Mouse (Mus musculus): ENCODE data around the gene Eddm3b. TPM values are rescaled to one million over a fixed set of nuclear protein-coding genes. Genes with fewer than 3 reads are reported as not detected.
A peak's percentile ranks its signal among the peaks of the same experiment; 100 is the strongest.

The Eddm3b gene
- total RNA-seq, 2 experiments from 2014 or later, result not detected

DNA sequence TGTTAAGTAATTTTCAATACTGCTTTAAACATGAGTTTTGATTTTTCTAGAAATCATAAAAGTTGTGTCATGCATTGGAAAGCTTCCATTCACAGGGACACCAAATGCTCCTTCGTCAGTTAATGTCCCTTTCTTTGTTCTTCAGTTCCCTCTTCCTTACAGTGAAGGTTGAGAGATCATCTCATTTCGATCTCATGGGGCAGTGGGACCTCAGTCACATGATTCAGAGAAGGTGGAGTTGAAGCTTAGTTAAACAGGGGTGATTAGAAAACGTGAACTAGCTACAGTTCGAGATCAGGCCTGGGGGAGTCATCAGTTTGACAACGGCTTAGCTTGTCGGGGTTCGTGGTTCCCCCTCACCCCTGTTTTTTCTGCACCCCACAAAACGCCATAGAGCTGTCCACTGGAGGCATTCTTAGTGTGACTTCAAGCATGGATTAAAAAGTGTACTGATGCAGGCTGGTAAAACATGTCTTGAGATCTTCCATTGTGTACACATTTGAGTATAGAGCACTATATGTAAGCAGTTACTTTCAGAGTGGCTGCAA lies 22.1 kb upstream of the Eddm3b start:
- intact Hi-C loops (cut with DNase I; ENCODE audit: low total_unique reads), result loop anchor here (10.0 kb wide), 1 partner anchor 287 kb away; the partner anchor contains the start of genes Ccnb1ip1 and Parp2
- DNase-seq, result no peak

DNA sequence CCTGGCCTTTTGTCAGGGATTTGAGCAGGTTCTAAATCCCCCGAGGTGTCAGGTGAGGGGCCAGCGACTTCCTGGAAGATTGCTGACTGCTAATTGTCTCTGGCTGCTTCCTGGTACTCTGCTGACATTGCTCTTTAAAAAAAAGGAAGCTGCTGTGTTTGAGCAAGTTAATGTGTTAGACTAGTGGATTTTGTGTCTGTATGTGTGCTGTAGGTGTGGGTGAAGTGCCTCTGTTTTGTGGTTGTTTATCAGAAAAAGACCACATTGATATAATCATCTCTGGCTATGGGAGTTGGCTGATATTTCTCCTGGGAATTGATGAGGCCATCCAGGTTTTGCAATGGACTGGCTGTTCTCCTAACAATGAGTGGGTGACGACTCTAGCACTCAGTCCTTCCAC lies 20.7 kb upstream of the Eddm3b start:
- no peak for DNase-seq
- intact Hi-C loops (cut with DNase I; ENCODE audit: low total_unique reads), result loop anchor here (10.0 kb wide), 1 partner anchor 289 kb away; the partner anchor contains the start of genes Ccnb1ip1 and Parp2

DNA sequence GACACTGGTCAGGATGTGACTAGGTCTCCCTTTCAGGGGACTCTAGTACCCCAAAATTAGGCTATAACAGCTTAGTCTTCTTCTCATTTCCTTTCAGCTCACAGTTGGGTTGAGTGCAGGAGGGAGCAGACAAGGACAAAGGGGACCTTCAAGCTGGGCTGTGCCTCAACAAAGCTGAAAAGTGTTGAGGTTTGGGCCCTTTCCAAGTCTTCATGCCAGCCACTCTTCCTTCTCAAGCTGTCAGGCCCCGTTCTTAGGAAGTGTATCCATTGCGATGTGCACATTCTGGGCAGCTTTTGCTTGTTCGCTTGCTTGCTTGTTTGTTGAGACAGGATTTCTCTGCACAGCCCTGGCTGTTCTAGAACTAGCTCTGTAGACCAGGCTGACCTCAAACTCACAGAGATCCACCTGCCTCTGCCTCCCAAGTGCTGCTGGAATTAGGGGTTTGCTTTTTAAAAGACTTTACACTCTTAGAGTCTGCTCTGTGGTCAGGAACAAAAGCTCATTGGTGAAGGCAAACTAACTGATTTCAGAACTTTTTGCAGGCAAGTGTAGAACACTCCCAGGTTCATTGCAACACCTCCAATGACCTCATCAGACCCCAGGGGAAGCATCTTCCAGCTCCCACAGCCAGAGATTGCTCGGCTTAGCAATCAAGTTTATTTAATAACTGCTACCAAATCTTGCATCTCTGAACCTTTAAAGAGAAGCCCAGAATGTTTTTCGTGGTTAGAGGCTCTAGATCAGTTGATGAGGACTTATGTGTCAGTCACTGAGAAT lies 19.9 kb upstream of the Eddm3b start:
- intact Hi-C loops (cut with DNase I; ENCODE audit: low total_unique reads), result loop anchor here (10.0 kb wide), 1 partner anchor 289 kb away; the partner anchor contains the start of genes Ccnb1ip1 and Parp2
- no peak for DNase-seq

DNA sequence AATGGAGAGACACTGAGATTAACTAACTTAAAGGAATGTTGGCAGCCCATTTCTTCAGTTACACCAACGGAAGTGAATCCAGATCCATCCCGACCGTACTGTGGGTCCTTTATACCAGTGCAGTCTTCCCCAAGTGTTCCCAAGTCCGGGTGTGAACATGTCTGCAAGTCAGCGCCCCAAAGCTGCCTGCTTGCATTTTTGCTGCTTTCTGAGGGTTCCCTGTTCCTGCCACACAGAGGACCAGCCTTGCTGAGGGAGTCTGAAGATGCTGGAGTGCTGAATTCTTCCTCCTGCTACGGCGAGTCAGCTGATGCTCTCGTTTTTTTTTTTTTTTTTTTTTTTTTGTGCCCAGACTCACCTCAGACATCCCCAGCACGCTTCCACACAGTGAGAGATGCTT lies 19.3 kb upstream of the Eddm3b start:
- DNase-seq, result no peak
- intact Hi-C loops (cut with DNase I; ENCODE audit: low total_unique reads), result loop anchor here (5.0 to 10.0 kb wide), 3 partner anchors 68 to 677 kb away; partner anchors contain the start of genes Ang4, Ccnb1ip1 and Parp2

DNA sequence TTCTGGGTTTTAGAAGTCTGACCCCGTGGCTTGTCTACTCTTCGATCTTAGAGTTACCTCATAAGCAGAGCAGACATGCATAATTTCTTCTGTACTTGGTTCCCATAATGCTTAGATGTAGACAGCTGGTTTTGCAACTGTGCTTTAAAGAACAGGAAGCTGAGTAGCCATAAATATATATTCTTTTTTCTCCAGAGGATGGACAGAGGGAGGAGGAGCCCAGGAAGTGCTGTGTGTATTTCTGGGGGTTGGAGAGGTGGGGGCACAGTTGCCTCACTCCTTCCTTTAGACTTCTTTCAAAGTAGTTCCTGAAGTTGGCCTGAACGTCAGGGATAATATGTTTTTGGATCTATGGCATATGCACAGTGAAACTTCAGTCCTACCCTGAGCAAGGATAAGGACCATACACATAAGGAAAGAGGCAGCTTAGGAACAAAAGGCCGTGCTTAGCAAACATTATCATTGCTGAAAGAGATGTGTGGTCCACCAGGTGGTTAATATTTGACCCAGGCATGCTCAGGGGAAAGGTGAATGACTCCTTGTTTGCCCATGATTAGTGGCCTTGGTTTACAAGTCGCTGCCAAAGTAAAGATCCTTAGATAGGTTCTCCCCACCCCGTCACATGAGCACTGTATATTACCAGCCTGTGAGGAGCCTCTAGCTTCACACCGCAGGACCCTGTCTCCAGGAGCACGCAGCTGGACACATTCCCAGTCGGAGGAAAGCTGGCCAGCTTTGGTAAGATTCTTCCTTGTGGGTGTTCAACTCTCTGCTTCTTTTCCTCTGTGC lies 18.3 kb upstream of the Eddm3b start:
- intact Hi-C loops (cut with DNase I; ENCODE audit: low total_unique reads), result loop anchor here (5.0 to 10.0 kb wide), 3 partner anchors 69 to 676 kb away; partner anchors contain the start of genes Ang4, Ccnb1ip1 and Parp2
- no peak for DNase-seq

DNA sequence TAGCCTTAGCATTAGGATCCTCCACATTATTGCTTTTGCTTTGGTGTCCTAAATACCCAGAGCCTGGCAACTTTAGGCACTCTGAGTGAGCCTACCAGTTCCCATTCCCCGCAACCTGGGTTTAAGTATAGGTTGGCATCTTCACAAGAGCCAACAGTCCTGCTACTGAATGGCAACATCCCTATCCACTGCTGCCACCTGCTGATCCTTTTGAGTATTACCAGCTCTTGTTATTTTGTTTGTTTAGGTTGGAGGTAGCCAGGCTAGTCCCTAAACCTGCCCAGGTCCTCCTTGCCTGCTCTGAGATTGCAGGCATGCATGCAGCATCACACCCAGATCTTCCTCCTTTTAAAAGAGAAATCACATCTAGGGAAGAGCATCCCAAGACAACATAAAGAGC lies 15.9 kb upstream of the Eddm3b start:
- peak; percentile 16 for DNase-seq

DNA sequence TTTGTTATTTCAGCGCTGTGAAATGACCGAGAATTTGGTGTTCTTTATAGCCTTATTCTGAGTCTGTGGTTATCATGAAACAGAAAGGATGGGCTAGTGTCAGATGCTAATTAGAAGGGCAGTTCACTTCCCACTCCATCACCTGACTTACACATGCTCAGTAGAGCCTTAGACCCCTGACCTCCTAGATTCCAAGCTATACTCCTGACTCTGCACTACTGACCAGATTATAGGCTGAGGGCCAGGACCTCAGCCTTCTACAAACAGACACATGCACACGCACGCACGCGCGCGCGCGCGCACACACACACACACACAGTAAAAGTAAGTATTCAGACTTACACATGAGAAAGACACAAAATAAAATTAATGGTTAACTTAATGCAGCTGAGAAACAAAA lies 15.3 kb upstream of the Eddm3b start:
- intact Hi-C loops (cut with DNase I; ENCODE audit: low total_unique reads), result loop anchor here (5.0 to 10.0 kb wide), 3 partner anchors 72 to 673 kb away; partner anchors contain the start of genes Ang4, Ccnb1ip1 and Parp2
- no peak for DNase-seq

More for the DNA sequence above, 15.9 kb upstream of the Eddm3b start:
- intact Hi-C loops (cut with DNase I; ENCODE audit: low total_unique reads), result loop anchor here (5.0 to 10.0 kb wide), 3 partner anchors 71 to 674 kb away; partner anchors contain the start of genes Ang4, Ccnb1ip1 and Parp2

DNA sequence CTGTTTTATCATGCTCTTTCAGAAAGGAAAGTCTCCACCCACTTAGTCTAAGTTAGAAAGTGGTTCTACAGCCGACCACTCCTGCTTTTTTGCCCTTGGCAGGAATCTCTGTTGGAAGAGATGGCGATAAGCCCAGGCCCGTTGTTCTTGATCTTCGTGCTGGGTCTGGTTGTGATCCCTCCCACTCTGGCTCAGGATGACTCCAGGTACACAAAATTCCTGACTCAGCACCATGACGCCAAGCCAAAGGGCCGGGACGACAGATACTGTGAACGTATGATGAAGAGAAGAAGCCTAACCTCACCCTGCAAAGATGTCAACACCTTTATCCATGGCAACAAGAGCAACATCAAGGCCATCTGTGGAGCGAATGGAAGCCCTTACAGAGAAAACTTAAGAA lies 12.9 kb upstream of the Eddm3b start:
- intact Hi-C loops (cut with DNase I; ENCODE audit: low total_unique reads), result no loop called here

DNA sequence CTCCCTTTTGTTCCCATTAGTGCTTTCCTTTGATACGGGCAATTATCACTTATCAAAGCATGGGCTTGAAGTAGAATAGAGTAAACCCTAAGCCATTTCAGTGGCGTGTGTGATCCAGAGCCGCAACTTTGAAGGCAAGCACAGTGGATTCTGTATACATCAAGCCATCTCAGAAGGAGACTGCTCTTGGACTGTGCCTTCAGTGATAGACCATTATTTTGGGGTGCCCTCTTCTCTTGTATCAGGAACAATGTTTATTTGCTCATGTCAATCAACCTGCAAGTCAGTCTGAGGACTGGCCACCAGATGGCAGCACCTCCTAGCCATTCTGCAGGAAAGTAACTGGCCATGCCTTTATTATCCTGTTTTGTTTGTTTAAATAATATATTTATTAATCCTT lies 11.0 kb upstream of the Eddm3b start:
- intact Hi-C loops (cut with DNase I; ENCODE audit: low total_unique reads), result no loop called here
- DNase-seq, result peak; percentile 53

More for the DNA sequence above, 12.9 kb upstream of the Eddm3b start:
- DNase-seq, result no peak

DNA sequence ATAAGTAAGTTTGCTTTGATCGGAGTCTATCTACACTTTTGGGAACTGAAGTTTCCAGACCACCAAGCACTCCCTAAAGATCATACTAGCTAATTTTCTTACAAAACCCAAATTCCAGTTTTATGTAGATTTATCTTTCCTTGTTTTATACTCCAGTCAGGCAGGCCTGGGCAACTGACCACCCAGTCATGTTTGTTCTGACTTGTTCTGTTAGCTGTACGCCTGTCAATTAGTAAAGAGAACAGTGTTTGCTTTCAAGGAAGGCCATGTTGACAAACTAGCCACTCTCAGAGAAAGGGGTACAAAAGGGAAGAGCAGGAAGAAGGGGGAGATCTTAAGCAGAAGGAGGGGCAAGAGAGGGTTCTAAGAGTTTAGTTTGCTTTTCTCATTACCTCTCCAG lies 9.9 kb upstream of the Eddm3b start:
- intact Hi-C loops (cut with DNase I; ENCODE audit: low total_unique reads), result no loop called here
- DNase-seq, result no peak

DNA sequence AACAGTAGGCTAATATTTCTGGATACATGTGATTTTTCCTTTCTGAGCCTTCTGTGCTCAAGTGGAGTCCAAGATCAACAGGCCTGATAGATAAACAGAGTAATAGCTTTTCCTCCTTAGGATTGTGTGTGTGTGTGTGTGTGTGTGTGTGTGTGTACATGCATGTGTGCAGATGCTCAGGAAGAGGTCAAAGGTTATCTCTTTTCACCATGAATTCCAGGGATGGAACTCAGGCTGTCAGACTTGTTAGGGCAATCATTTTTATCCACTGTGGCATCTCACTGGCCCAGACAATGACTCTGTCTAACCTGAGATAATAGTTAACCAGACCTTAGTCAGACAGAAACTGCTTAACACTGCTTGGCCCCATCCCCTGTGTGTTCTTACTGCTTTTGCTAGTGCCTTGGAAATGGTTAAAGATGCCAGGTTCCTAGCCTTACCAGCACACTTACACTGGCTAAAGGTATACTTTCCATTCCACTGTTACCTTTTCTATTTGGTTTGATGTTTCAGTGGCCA lies 7.7 kb upstream of the Eddm3b start:
- no peak for DNase-seq
- intact Hi-C loops (cut with DNase I; ENCODE audit: low total_unique reads), result no loop called here

DNA sequence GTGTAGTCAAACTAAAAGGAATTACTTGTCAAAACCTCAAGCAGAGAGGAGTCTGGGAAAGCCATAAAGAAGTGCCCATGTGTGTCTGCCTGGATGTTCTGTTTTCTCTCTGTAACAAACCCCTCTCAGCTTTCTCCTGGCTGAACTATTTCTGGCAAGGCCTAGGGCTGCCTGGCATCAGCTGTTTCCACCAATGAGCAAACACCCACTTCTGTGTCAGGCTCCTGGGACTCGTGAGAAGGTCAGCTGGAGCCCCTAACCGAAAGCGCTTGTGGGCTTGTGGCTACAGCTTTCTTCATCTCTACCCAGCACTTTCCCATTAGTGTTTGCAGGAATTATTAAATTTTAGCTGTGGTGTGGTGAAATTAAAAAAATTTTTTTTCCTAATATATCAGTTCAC lies 2.3 kb upstream of the Eddm3b start:
- intact Hi-C loops (cut with DNase I; ENCODE audit: low total_unique reads), result no loop called here
- peak; percentile 36 for DNase-seq

DNA sequence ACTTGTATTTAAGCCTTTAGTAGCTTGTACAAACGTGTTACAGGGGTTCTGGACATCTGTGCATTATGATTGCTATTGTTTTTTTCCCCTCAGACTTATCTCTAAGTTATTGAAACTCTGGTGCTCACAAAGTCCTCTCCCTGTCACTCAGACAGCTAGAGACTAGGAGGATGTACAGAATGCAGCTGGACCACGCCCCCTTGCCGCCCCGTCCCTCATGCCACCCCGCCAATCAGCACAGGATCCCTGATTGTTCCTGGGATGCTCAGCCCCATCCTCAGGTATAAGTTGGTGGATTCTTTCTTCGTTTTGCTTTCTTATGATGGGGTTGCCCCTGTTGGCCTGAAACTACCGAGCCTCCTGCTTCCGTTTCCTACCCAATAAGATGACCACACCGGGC lies 750 bp upstream of the Eddm3b start:
- no peak for DNase-seq
- intact Hi-C loops (cut with DNase I; ENCODE audit: low total_unique reads), result no loop called here

DNA sequence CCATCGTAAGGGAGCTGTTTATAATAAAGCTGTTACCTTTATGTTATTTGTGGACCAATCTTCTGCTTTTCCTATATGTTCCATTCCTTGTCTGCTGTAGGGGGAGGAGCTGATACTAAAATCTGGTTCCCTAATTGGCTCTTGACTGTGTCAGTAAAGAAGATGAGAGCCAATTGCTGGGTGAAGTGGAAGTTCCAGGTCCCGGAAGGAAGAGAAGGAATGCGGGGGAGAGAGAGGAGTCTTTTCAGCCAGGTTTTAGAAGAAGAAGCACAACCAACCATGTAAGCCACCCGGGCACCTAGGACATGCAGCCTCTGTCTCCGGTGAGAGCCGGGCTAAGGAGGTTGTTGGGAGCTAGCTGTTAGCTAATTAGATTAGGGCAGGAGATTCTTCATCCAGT lies 11.5 kb downstream of the Eddm3b start:
- no peak for DNase-seq
- intact Hi-C loops (cut with DNase I; ENCODE audit: low total_unique reads), result no loop called here

DNA sequence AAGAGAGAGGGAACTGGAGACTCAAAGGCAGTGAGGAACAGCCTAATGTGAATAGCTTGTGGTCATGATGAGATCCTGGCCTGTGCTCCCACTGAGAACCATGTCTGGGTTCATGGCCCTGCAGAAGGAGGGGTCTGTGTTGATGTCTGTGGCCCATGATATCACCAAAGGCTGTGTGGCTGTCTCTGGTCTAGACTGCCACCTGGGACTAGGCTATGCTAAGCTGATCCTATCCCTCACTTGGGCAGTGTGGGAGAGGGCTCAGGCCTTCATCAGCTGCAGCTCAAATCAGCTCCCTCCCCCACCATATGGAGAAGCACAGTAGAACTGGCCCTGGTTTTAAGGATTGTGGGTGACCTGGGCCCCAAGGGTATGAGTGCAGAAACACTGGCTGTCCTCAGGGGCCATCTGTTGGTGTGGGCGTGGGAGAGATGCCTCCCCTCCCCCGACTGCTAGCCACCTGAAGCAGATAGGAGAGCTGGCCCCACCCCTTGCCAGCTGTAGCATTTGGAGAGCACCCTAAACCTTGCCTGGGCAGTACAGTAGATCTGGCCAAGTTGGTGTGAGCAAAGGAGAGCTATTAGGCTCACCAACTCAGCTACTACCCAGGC lies 13.5 kb downstream of the Eddm3b start:
- intact Hi-C loops (cut with DNase I; ENCODE audit: low total_unique reads), result no loop called here
- no peak for DNase-seq

DNA sequence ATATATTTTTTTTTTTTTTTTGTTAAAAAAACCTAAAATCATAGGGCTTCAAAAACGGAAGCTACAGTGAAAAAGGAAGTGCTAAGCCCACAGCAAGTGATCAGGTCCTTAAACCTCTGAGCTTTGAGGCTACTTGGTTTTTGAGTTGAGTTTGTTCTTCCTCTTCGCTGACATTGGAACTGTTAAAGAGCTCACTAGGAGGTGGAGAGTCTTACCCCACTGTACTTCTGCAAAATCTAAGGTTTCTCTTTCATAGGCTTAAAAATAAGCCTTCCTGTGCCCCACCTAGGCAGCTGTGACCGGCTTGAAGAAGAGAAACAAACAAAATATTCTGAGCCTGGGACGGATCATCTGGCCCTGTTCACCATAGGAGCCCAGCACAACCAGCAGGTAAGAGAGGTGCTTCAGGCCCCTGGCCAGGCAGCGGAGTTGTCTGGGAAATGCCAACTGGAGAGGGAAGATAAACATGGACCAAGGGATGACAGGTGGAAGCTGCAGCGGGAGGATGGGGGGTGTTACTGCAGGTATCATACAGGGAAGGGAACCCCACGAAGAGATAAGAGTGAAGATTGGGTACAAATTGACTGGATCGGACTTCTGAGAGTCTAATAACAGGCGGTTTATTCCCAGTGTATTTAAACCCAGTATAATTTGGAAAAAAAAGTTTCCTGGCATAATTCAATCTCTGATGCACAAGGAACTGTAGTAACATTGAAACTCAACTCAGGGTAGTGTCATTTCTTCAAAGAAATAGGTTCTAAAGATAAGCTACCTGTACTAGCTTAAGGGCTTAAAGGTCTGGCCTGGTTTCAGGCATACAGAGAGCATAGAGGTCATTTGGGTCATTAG lies 14.8 kb downstream of the Eddm3b start:
- DNase-seq, result no peak
- intact Hi-C loops (cut with DNase I; ENCODE audit: low total_unique reads), result no loop called here

DNA sequence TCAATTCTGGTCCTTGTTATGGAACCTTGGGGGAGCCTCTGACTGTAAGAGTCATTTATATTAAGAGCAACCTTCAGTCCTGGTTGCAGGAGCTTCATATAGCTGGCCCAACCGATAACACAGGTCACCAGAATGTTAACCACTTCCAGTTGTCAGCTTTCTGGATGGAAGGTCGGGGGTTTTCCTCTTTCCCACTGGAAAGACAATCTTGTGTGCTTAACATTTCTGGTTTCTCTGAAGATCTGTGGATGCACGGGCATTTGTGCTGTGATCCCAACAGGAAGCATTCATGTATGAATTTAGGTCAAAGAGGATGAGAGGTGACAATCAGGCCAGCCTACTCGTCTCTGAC lies 15.4 kb downstream of the Eddm3b start:
- DNase-seq, result no peak
- intact Hi-C loops (cut with DNase I; ENCODE audit: low total_unique reads), result no loop called here

DNA sequence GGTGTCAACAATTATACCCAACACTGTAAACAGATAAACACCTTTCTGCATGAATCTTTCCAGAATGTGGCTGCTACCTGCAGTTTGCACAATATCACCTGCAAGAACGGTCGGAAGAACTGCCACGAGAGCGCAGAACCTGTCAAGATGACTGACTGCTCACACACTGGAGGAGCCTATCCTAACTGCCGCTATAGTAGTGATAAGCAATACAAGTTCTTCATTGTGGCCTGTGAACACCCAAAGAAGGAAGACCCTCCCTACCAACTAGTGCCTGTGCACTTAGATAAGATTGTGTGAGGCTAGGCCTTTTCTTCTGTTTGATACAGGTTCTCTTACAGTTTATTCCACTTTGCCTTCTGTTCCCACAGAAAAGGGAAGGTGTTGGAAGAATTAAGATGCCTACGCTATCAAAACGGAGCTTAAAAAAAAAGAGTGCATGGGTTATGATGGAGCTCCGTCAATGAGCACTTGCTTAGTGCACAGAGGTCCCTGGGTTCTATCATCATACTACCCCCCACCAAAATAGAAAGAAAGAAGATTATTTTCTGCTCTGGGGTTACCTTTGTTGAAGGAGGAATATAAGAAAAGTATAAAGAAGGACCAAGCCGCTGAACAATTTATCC lies 16.2 kb downstream of the Eddm3b start:
- DNase-seq, result no peak
- intact Hi-C loops (cut with DNase I; ENCODE audit: low total_unique reads), result no loop called here
